Mouse (Mus musculus): ENCODE results near the gene Medag. TPM values are rescaled to one million over a fixed set of nuclear protein-coding genes. Genes with fewer than 3 reads are reported as not detected.
A peak's percentile ranks its signal among the peaks of the same experiment; 100 is the strongest.

Medag gene
- polyA plus RNA-seq, 1 experiment = 1.8 TPM

DNA sequence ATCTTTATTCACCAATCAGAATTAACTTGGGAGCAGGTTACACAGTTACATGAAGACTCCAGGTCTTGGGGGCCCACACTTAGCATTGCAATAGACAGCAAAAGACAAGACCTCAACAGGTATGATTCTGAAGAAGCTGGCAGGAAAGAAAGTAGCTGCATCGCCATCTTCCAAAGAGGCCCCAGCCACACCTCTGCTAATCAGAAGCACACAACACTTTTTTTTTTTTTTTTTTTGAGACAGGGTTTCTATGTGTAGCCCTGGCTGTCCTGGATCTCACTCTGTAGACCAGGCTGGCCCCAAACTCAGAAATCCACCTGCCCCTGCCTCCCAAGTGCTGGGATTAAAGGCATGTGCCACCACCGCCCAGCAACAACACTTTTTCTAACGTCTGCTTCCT, 15.0 kb downstream of the Medag start:
- no peak for DNase-seq (ENCODE audit: low read depth, low spot score)
- 83% methylated on average over 3 of the region's 3 CpGs for WGBS

- WGBS = 85% methylated on average over 8 of the region's 8 CpGs
- no peak for DNase-seq (ENCODE audit: low read depth, low spot score)
These were observed 15.9 kb downstream of the Medag start for GRCm38 (mm10) chr5:149427277-149428060.

DNA sequence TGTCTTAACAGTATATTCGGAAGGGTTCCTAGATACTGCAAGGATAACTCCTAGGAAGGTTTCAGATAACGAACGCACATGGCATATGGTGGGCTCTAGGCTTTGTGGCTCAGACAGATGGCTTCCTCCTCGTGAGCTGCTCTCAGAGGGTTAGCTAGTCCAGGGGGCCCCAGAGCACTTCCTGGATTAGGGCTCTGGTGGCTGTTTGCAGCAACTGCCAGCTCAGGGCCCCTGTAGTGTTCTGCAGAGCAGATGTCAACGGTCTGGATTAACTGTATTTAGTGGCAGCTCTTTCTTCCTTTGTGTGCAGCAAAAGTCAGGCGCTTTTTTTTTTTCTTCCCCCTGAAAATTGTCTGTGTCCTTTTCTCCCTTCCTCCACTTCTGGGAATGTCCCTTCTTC, 16.8 kb downstream of the Medag start:
- WGBS = 34% methylated on average over 6 of the region's 6 CpGs
- DNase-seq (ENCODE audit: low read depth, low spot score) = no peak

DNA sequence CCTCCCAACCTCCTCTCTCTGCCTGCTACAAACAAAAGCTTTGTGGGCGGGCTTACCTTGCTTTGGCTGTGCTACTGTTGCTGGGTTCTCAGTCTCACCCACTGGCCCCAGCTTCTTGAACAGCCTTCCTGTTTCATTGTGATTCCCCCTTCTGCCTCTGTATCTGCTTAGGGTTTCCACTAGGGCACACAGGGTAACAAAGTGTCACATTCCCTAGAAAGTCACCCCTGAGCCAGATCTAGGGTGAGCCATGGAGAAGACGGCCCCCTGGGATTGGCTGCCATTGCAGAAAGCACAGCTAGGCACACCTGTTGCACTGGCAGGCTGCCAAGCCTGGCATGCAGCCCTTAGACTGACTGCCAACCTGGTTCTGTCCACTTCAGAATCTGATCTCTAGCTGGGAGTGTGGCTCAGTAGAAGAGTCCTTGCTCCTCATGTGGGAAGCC, 17.3 kb downstream of the Medag start:
- WGBS = 23% methylated on average over 2 of the region's 2 CpGs

GRCm38 (mm10) chr5:149429541-149429940, 18.0 kb downstream of the Medag start:
- WGBS = 78% methylated on average over 4 of the region's 4 CpGs
- no peak for DNase-seq (ENCODE audit: low read depth, low spot score)

More for the DNA sequence above, 17.3 kb downstream of the Medag start:
- no peak for DNase-seq (ENCODE audit: low read depth, low spot score)

GRCm38 (mm10) chr5:149430943-149431342, 19.4 kb downstream of the Medag start:
- DNase-seq (ENCODE audit: low read depth, low spot score) = no peak
- 88% methylated on average over 3 of the region's 3 CpGs for WGBS

DNA sequence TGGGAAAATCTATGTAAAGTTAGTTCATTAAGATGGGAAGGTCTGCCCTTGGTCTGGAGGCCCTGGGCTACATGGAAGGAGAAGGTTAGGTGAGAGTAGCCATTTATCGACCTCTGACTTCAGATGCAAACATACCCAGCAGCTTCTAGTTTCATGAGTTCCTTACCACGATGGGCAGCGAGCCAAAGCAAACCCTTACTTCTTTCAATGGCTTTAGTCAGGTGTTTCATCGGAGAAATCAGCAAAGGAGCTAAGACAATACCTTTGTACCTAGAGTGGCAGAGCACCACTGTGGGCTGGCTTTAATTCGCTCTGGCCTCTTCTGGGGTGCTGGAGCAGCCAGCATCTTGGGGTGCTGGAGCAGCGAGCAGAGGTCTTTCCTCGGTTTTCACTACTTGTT, 22.1 kb downstream of the Medag start:
- DNase-seq (ENCODE audit: low read depth, low spot score) = peak; percentile 67
- 19% methylated on average over 7 of the region's 7 CpGs for WGBS

- WGBS = 12% methylated on average over 9 of the region's 9 CpGs
- DNase-seq (ENCODE audit: low read depth, low spot score) = no peak
These were observed 22.7 kb downstream of the Medag start for GRCm38 (mm10) chr5:149434141-149434690.

DNA sequence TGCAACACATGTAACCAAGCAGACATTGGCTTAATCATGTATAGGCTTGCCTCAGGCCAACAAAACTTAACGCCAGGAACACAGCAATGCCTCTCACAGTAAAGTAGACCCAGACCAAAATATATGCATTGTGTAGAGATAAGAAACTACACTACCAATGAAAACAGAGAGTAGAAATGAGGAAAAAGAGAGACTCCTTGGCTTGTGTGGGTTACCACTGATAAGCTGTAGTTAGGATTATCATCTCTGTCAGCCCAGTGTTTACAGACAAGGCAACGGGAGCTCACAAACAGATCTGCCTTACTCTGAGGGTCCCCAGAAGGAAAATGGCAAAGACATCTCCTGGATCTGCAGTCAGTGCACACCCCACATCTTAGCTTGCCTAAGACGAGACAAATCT, 25.0 kb downstream of the Medag start:
- WGBS = 84% methylated on average over 3 of the region's 3 CpGs

GRCm38 (mm10) chr5:149437150-149437549, 25.6 kb downstream of the Medag start:
- no peak for DNase-seq (ENCODE audit: low read depth, low spot score)
- 59% methylated on average over 6 of the region's 6 CpGs for WGBS

More for the DNA sequence above, 25.0 kb downstream of the Medag start:
- no peak for DNase-seq (ENCODE audit: low read depth, low spot score)

DNA sequence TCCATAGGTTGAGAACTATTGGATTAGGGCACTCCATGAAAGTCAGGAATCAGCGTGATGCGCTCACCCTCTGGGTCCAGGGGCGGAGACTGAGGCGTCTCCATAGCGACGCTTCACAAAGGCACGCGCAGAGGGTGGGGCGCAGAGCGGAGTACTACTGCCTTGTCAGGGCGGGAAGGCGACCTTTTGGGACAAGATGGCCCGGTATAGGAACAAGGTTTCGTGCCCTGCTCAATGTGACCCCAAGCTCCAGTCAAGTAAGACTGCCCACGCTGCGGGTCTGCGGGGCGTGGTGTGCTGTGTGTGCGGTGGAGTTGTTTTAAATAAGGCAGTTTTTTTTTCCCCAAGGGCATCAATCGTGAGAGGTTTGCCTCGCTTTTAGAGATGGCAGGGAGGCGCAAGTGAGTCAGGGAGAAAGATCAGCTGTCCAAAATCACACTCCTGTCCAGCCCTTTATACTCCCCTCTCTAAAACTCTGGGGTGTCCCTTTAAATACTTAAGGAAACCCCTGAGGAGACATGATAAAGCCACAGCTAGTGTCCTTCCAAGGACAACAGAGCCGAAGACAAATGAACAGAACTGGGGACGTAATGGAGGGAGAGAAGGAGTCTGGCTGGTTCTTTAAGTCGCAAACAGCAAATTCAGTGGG, 28.1 kb downstream of the Medag start, which contains the start of gene Tex26:
TSS of gene Tex26 (plus strand) at position 130 of the 649 bp plus-strand sequence.
- under 1% methylated on average over 25 of the region's 25 CpGs for WGBS
- no peak for DNase-seq (ENCODE audit: low read depth, low spot score)

DNA sequence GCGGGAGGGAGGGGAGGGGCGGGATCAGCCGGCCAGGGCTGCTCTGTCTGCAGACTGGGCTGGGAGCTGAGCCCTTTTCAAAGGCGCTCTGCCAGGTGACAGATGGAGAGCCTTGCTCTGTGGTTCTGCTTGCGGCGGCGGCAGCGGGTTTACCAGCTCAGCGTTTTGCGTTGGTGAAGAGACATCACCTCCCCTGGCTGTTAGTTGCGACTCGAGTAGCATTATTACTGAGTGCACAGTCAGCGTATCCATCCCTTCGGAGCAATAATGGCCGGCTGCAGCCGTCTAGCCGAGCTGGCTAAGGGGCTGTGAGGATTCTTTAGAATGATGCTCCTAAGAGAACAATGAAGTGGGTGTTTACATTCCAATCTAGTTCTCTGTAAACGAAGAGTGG, 28.6 kb downstream of the Medag start:
- WGBS = 3% methylated on average over 18 of the region's 18 CpGs
- no peak for DNase-seq (ENCODE audit: low read depth, low spot score)

DNA sequence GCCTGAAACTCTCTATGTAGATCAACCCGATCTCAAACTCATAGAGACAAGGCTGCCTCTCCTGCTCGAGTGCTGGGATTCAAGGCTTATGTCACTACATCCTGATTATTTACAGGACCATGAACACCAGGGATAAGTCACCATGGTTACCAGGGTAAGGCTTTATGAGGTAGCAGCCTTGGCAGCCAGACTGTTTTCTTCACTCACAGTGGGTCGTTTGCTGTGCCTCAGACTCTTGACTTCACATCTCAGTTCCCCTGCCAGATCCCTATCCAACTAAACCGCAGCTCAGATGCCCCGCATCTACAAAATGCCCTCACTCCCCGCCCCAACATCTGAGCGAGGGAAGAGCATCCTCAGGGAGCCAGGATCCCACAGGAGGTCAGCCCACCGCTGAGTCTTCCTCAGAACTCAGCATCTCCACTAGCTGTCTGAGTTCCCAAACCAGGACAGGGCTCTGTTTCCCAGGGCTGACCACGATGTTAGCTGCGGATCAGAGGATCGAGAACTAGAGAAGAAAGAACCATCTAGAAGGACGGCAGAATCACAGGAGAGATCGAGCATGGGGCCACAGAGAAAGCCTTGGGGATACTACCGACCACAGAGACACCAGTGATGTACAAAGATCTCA, 30.2 kb downstream of the Medag start:
- no peak for DNase-seq (ENCODE audit: low read depth, low spot score)
- 63% methylated on average over 14 of the region's 14 CpGs for WGBS

DNA sequence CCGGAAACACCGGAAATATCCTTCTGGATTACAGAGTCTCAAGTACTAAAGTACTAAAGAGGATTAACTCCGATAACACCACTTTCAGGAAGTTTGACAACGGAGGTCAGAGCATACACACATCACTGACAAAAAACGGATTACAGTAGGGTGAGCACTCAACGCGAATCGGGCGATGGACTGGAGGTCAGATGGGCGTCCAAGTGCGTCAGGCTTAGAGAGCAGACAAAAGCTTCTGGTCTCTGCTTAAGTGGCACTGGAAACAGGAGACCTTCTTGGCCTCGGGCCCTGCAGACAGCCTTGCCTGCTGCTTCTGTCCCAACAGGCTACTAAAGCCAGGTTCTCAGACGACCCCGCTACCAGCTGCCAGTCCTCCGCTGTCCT, 30.7 kb downstream of the Medag start:
- no peak for DNase-seq (ENCODE audit: low read depth, low spot score)
- WGBS = 73% methylated on average over 15 of the region's 15 CpGs

DNA sequence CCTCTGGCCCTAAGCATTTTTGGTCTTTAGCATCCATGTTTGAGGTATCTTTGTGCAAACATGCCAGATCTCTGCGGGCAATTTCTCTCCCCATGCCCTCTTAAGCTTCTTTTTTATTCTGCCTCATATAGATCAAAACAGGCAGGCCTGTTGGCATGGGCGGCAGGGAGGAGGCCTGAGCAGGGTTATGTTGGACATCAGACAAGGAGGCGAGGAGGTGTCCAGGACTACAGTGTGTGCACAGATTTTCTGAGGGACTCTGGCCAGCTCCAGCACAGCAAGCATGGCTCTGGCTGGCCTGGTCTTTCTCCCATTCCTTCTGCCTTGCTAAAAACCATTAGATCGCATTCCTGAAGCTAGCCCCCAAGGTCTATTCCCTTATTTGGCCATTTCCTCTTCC, 32.9 kb downstream of the Medag start:
- no peak for DNase-seq (ENCODE audit: low read depth, low spot score)
- 63% methylated on average over 4 of the region's 4 CpGs for WGBS

- WGBS = 72% methylated on average over 7 of the region's 7 CpGs
- DNase-seq (ENCODE audit: low read depth, low spot score) = no peak
These were observed 34.9 kb downstream of the Medag start for GRCm38 (mm10) chr5:149446495-149446894.

- no peak for DNase-seq (ENCODE audit: low read depth, low spot score)
- WGBS = 79% methylated on average over 5 of the region's 5 CpGs
These were observed 36.2 kb downstream of the Medag start for GRCm38 (mm10) chr5:149447733-149448132.

GRCm38 (mm10) chr5:149449406-149449805, 37.9 kb downstream of the Medag start:
- no peak for DNase-seq (ENCODE audit: low read depth, low spot score)
- 83% methylated on average over 7 of the region's 7 CpGs for WGBS

GRCm38 (mm10) chr5:149451209-149451681, 39.7 kb downstream of the Medag start:
- WGBS = 78% methylated on average over 7 of the region's 7 CpGs

GRCm38 (mm10) chr5:149454281-149454680, 42.7 kb downstream of the Medag start:
- 25% methylated on average over 6 of the region's 6 CpGs for WGBS
- no peak for DNase-seq (ENCODE audit: low read depth, low spot score)

More at GRCm38 (mm10) chr5:149451209-149451681, 39.7 kb downstream of the Medag start:
- no peak for DNase-seq (ENCODE audit: low read depth, low spot score)

All from large intestine, adult 2 months (tissue).